ENCODE assay signal across 8 mouse cellular contexts in the genomic region with DNA sequence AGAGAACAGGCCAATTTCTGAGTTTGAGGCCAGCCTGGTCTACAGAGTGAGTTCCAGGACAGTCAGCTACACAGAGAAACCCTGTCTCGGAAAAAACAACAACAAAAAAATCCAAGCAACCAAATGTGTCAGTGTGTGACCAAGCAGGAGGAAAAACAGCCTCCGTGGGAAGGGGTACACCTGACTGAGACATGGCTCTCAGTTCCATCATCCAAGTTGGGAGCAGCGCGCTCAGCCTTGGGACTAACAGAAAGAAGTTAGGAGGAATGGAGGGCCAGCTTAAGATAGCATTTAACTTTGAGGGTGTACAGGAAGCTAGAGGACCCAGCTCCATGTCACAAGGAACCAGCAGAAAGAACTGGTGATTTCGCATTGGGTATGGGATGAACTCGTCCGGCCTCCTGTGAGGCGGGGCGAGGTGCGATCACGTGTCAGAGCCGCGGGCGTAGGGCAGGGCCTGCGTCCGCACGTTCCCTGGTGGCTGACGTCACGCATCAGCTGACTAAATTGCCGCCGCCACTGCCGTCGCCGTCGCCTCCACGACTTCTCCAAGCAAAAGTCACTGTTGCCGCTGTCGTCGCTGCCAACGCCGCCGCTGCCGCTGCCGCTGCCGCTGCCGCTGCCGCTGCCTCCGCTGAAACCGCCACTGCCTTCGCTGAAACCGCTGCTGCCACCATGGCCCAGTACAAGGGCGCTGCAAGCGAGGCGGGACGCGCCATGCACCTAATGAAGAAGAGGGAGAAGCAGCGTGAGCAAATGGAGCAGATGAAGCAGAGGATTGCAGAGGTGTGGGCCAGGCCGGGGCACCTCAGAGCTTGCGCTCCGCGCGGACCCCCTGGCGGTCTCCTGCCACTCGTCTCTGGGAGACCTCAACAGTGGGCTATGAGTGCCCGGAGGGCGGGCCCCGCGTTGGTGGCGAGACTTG. TPM values are rescaled to one million over a fixed set of nuclear protein-coding genes. Genes with fewer than 3 reads are reported as not detected.
DNase-seq lines count a peak whose midpoint lies in the region; ATAC-seq and TF ChIP-seq lines count a peak whose summit lies in the region.

Fam50a (plus strand) TSS at position 494 of the 925 bp plus-strand sequence.

- H3K36me3 ChIP-seq in ES-E14 (ENCODE audit: control insufficient read depth, insufficient read depth, low read length, poor library complexity, severe bottlenecking): peaks cover 14% of the 10 kb centered on the region
- H3K36me3 ChIP-seq in forebrain, embryonic 14.5 days (ENCODE audit: control insufficient read depth, insufficient read depth, low read length): peaks cover 33% of the 10 kb centered on the region
- peaks cover 17% of the 10 kb centered on the region for H3K36me3 ChIP-seq in liver, postnatal 0 days (replicated peaks; ENCODE audit: insufficient read depth, low read length)
- H3K36me3 ChIP-seq in neural tube, embryonic 13.5 days: peaks cover 35% of the 10 kb centered on the region

- ATAC-seq in forebrain, embryonic 14.5 days: peak; percentile 98
- ATAC-seq in liver, postnatal 0 days: peak; percentile 98
- peak; percentile 96 for ATAC-seq in neural tube, embryonic 13.5 days (ENCODE audit: low read depth)

- 26% methylated on average over 59 of the region's 59 CpGs for WGBS in forebrain, embryonic 14.5 days
- 13% methylated on average over 59 of the region's 59 CpGs for WGBS in liver, postnatal 0 days (ENCODE audit: insufficient replicate concordance)
- WGBS in neural tube, embryonic 13.5 days: 22% methylated on average over 59 of the region's 59 CpGs

- peak within 1 kb of the TSS; percentile 100 for H3K9ac ChIP-seq in ES-E14 (ENCODE audit: insufficient read depth, low read depth, low read length, poor library complexity, severe bottlenecking)
- H3K9ac ChIP-seq in forebrain, embryonic 14.5 days (ENCODE audit: low read length): peak within 1 kb of the TSS; percentile 74
- H3K9ac ChIP-seq in liver, postnatal 0 days (replicated peaks): peak within 1 kb of the TSS; percentile 67
- H3K9ac ChIP-seq in neural tube, embryonic 13.5 days: peak within 1 kb of the TSS; percentile 78

- intact Hi-C loops in heart, postnatal 10 days (cut with DNase I): loop anchor here (5.0 kb wide), 3 partner anchors 39 to 79 kb away; partner anchors contain the start of genes Fam3a, Ikbkg, Lage3 and Rpl10

- H3K27ac ChIP-seq in ES-E14 (ENCODE audit: insufficient read depth, low read depth, low read length, poor library complexity, severe bottlenecking): peak within 1 kb of the TSS; percentile 83; the same call in 1 of the 2 replicates
- H3K27ac ChIP-seq in forebrain, embryonic 14.5 days (ENCODE audit: low read depth, low read length): peak within 1 kb of the TSS; percentile 71
- peak within 1 kb of the TSS; percentile 79 for H3K27ac ChIP-seq in liver, postnatal 0 days (ENCODE audit: low read depth)
- H3K27ac ChIP-seq in neural tube, embryonic 13.5 days (replicated peaks): peak within 1 kb of the TSS; percentile 90

- DNase-seq in ES-E14 (ENCODE audit: low read depth, low spot score): peak; percentile 62
- DNase-seq in cerebellum, adult 11 months: peak; percentile 83
- peak; percentile 91 for DNase-seq in forebrain, embryonic 14.5 days (ENCODE audit: low spot score)
- DNase-seq in heart, postnatal 10 days: peak; percentile 88 to 90
- DNase-seq in layer of hippocampus, adult 11-12 months (ENCODE audit: low spot score): peak; percentile 89
- peak; percentile 90 for DNase-seq in liver, postnatal 0 days
- peak; percentile 80 for DNase-seq in telencephalon, adult 2 months (ENCODE audit: low read depth, low spot score)

- H3K27me3 ChIP-seq in forebrain, embryonic 14.5 days (replicated peaks; ENCODE audit: control insufficient read depth, insufficient read depth, low read length): no peaks in the 10 kb centered on the region
- H3K27me3 ChIP-seq in liver, postnatal 0 days (ENCODE audit: insufficient read depth, low read length): no peaks in the 10 kb centered on the region
- no peaks in the 10 kb centered on the region for H3K27me3 ChIP-seq in neural tube, embryonic 13.5 days

- 0 out of 2 replicates have a peak, but pooled peaks have one; percentile 9 for TF ChIP-seq CTCF in liver, postnatal 0 days (IDR thresholded peaks at IDR 0.05; ENCODE audit: low read depth)

- no peaks in the 10 kb centered on the region for H3K9me3 ChIP-seq in ES-E14 (ENCODE audit: control insufficient read depth, insufficient read depth, low read depth, low read length)
- no peaks in the 10 kb centered on the region for H3K9me3 ChIP-seq in forebrain, embryonic 14.5 days (replicated peaks; ENCODE audit: control insufficient read depth, low read length)
- no peaks in the 10 kb centered on the region for H3K9me3 ChIP-seq in liver, postnatal 0 days (ENCODE audit: low read length)
- H3K9me3 ChIP-seq in neural tube, embryonic 13.5 days: no peaks in the 10 kb centered on the region

- in situ Hi-C loops in ES-E14 (cut with MboI; ENCODE audit: low sequenced_read_pairs in 2 of 2, unreplicated experiment in 2 of 2): loop anchor here in 1 of 2 experiments (25.0 kb wide), 1 partner anchor 99 kb away; no protein-coding TSS in a partner anchor

- no peak for TF ChIP-seq EP300 in liver, postnatal 0 days (IDR thresholded peaks at IDR 0.05; ENCODE audit: low read depth)

- H3K4me3 ChIP-seq in ES-E14 (ENCODE audit: insufficient read depth in 1 of 2, low read depth in 1 of 2, low read length in 2 of 2, poor library complexity in 1 of 2, severe bottlenecking in 1 of 2): peak within 1 kb of the TSS; percentile 89 to 100
- H3K4me3 ChIP-seq in forebrain, embryonic 14.5 days (ENCODE audit: low read depth, low read length): peak within 1 kb of the TSS; percentile 53
- peak within 1 kb of the TSS; percentile 58 for H3K4me3 ChIP-seq in liver, postnatal 0 days (ENCODE audit: low read depth, low read length)
- peak within 1 kb of the TSS; percentile 57 for H3K4me3 ChIP-seq in neural tube, embryonic 13.5 days

- H3K4me1 ChIP-seq in ES-E14 (ENCODE audit: control insufficient read depth in 2 of 2, insufficient read depth in 2 of 2, low read length in 2 of 2, poor library complexity in 1 of 2): no peaks in the 10 kb centered on the region
- no peaks in the 10 kb centered on the region for H3K4me1 ChIP-seq in forebrain, embryonic 14.5 days (ENCODE audit: control insufficient read depth, insufficient read depth, low read length)
- no peaks in the 10 kb centered on the region for H3K4me1 ChIP-seq in liver, postnatal 0 days (ENCODE audit: insufficient read depth)
- peaks cover 19% of the 10 kb centered on the region for H3K4me1 ChIP-seq in neural tube, embryonic 13.5 days (replicated peaks)

- peak within 1 kb of the TSS; percentile 70 for H3K4me2 ChIP-seq in forebrain, embryonic 14.5 days (ENCODE audit: low read length)
- H3K4me2 ChIP-seq in liver, postnatal 0 days (ENCODE audit: low read depth, low read length): peak within 1 kb of the TSS; percentile 74
- H3K4me2 ChIP-seq in neural tube, embryonic 13.5 days: peak within 1 kb of the TSS; percentile 66

TF ChIP-seq in ES-E14, 5 proteins besides CTCF, POLR2A, EP300 and RAD21:
- TF ChIP-seq HCFC1 (IDR thresholded peaks at IDR 0.05; ENCODE audit: borderline replicate concordance, insufficient read depth, low read length) (no peak), CHD2 (IDR thresholded peaks at IDR 0.05; ENCODE audit: low read depth, low read length) (no peak), ZC3H11A (IDR thresholded peaks at IDR 0.05; ENCODE audit: borderline replicate concordance, low read depth, low read length) (no peak), MAFK (IDR thresholded peaks at IDR 0.05; ENCODE audit: insufficient read depth, low read depth, low read length) (no peak), ZNF384 (IDR thresholded peaks at IDR 0.05; ENCODE audit: low read depth, low read length) (no peak)

RNA-seq across cellular contexts. Expression of gene Fam50a, which starts in this region (rescaled TPM):
- total RNA-seq in ES-E14 (2012; rRNA removed): 27.7 and 33.6 TPM in 2 replicates
- polyA plus RNA-seq in forebrain, embryonic 14.5 days (2014; fragmentation: Nextera tagmentation; extraction: Ambion mirVana): 42.6 and 54.4 TPM in 2 replicates
- total RNA-seq in heart, postnatal 10 days (2021): 10 to 100 TPM; 29.9 to 33.9 TPM
- 20.1 and 21.9 TPM in 2 replicates for polyA plus RNA-seq in liver, postnatal 0 days (2015; fragmentation: Nextera tagmentation; extraction: Ambion mirVana)
- polyA plus RNA-seq in neural tube, embryonic 13.5 days (2015; fragmentation: Nextera tagmentation; extraction: Ambion mirVana): 54.7 and 59.9 TPM in 2 replicates

Comparison
In these comparisons a context has a peak if more than half of its experiments do, and no peak if none do; other contexts are left out.
1. Peak in every context shown above with its lines: DNase-seq, ATAC-seq, H3K4me3 ChIP-seq and H3K27ac ChIP-seq.